Mouse (Mus musculus) liver, embryonic 14.5 days (tissue): ENCODE measurements around the gene Pabpn1. TPM values are rescaled to one million over a fixed set of nuclear protein-coding genes. Genes with fewer than 3 reads are reported as not detected.

Experiments
- ATAC-seq: fragments of 200-750 bp; cut with Nextera tagmentation; 2 replicates; pipeline ENCODE4 v1.8.0; 2017; ENCODE audit warnings: moderate number of reproducible peaks, mild to moderate bottlenecking, moderate library complexity; ENCODE audit not compliant: insufficient read depth
- DNase-seq, 3 experiments: peaks; one replicate each; pipeline ENCODE4 v3.0.0-alpha.2; 2012 to 2013; ENCODE audit warnings: low read depth in 3 of 3, low spot score in 3 of 3
- H3K27ac ChIP-seq: fragments of 300-500 bp; sonication (generic); 2 replicates; pipeline ENCODE4 v1.5.1; 2014; ENCODE audit warnings: moderate library complexity, mild to moderate bottlenecking, control low read depth, inconsistent platforms
- H3K27me3 ChIP-seq: fragments of 300-500 bp; sonication (generic); 2 replicates; pipeline ENCODE4 v1.6.1; 2014; ENCODE audit warnings: mild to moderate bottlenecking, low read length, moderate library complexity; ENCODE audit not compliant: control insufficient read depth, insufficient read depth
- H3K36me3 ChIP-seq: fragments of 300-500 bp; sonication (generic); replicated peaks from 2 replicates; pipeline ENCODE4 v1.6.1; 2014; ENCODE audit warnings: low read depth; ENCODE audit not compliant: control insufficient read depth, insufficient read depth
- H3K4me1 ChIP-seq, 2 experiments: fragments of 200-500 bp in 1 of 2; fragments of 300-500 bp in 1 of 2; sonication (generic) in 1 of 2; replicated peaks; 2 replicates each; pipeline ENCODE4 v1.6.1; 2012 to 2014; ENCODE audit warnings: antibody characterized with exemption in 1 of 2, inconsistent platforms in 1 of 2, low read length in 1 of 2; ENCODE audit not compliant: control insufficient read depth in 2 of 2, insufficient read depth in 2 of 2
- H3K4me2 ChIP-seq: fragments of 300-500 bp; sonication (generic); 2 replicates; pipeline ENCODE4 v1.6.1; 2014; ENCODE audit warnings: low read depth, mild to moderate bottlenecking, control low read depth, moderate library complexity
- H3K4me3 ChIP-seq, 2 experiments: fragments of 200-500 bp in 1 of 2; fragments of 300-500 bp in 1 of 2; sonication (generic) in 1 of 2; 2 replicates each; pipeline ENCODE4 v1.5.1; 2012 to 2014; ENCODE audit warnings: low read depth in 2 of 2, low read length in 2 of 2, mild to moderate bottlenecking in 2 of 2, control low read depth in 1 of 2, inconsistent platforms in 1 of 2, moderate library complexity in 1 of 2; ENCODE audit not compliant: insufficient read depth in 1 of 2
- H3K9ac ChIP-seq: fragments of 300-500 bp; sonication (generic); replicated peaks from 2 replicates; pipeline ENCODE4 v1.6.1; 2014; ENCODE audit warnings: mild to moderate bottlenecking, control low read depth, moderate library complexity
- H3K9me3 ChIP-seq: fragments of 300-500 bp; sonication (generic); 2 replicates; pipeline ENCODE4 v1.6.1; 2016; ENCODE audit warnings: low read length, mixed read lengths; ENCODE audit not compliant: control insufficient read depth
- CTCF ChIP-seq: IDR thresholded peaks from 2 replicates; pipeline ENCODE4 v1.5.1; 2016; ENCODE audit warnings: antibody characterized with exemption, low read depth, control low read depth
- EP300 ChIP-seq: IDR thresholded peaks from 2 replicates; pipeline ENCODE4 v1.6.1; 2016; ENCODE audit warnings: antibody characterized with exemption, low read depth
- WGBS: fragments of 180-500 bp; shearing (Covaris S2); extraction: QIAGEN DNeasy Blood & Tissue Kit; methylation state at CpG from one replicate; pipeline ENCODE4 v1.1.7; 2014; ENCODE audit not compliant: insufficient replicate concordance; 5-methylcytosine and 5-hydroxymethylcytosine counted together
- polyA plus RNA-seq, 2 experiments: library from polyadenylated mRNA; depleted of rRNA in 1 of 2; stranded (reverse) in 1 of 2; unstranded in 1 of 2; fragments of >200 nt; fragmentation: Nextera tagmentation in 1 of 2; extraction: Ambion mirVana in 1 of 2; gene quantifications; 2 replicates each; pipeline versions ENCODE4 v1.2.1 to v1.2.3; 2012 to 2014

Pabpn1 gene
- polyA plus RNA-seq, 2 experiments, result 47.1 to 110 TPM

DNA sequence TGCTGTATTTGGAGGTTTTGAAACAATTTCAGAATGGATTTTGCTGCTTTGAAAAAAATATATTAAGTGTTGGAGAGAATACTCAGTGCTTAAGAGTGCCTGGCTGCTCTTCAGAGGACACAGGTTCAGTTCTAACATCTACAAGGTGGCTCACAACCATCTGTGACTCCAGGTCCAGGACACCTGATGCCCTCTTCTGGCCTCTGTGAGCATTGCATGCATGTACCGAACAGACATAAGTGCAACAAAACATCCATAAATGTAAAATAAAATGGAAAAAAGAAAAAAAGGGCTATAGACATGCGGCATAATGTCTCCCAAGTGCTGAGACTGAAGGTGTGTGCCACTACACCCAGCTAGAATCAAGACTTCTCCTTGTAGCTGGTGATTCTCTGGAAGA lies 31.8 kb upstream of the Pabpn1 start:
- no peak for DNase-seq
- TF ChIP-seq EP300 (no peak), CTCF (peak; percentile 83)
- H3K27ac ChIP-seq, result no peak overlapping the region
- H3K4me3 ChIP-seq, result no peak overlapping the region
- ATAC-seq, result no peak
- H3K36me3 ChIP-seq, result no peaks in the 10 kb centered on the region
- no peak overlapping the region for H3K9ac ChIP-seq
- H3K4me2 ChIP-seq, result no peak overlapping the region
- 15% methylated on average over 2 of the region's 2 CpGs for WGBS
- H3K27me3 ChIP-seq, result no peaks in the 10 kb centered on the region
- H3K4me1 ChIP-seq, result no peaks in the 10 kb centered on the region
- no peaks in the 10 kb centered on the region for H3K9me3 ChIP-seq

DNA sequence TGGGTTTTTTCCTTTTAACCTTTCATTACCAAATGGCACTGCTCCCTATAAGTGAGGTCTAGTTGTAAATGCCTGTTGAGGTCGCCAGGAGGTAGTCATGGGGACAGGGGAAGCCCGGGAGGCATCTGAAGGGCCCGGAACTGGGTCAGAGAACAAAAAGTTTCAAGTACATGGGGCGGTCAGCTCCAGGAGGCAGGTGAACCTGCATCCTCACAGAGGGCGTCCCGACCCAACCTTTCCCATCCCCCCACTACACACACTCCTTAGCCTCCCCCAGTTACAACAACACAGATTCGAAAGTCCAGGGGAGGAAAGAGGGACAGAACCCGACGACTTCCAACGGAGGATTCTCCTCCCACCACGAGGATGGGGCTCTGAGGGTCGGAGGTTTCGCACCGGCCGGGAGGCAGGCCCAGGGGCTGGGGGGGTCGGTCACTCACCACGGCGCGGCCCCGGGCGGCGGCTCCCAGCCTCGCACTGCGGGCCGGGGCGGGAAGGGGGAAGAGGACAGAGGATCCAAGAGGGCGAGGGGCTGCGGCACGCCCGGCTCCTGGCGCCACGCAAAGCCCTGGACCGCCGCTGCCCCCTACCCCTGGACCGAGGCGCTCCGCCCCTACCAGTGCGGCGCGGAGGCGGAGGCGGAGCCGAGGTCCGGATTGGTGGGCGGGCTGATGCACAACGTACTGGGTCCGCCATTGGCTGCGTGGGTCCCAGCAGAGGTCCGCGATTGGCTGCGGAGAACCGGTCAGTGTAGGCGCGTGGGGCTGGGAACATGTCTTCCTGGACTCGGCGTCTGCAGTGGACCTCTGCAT lies 28.6 kb upstream of the Pabpn1 start:
- Histone ChIP-seq H3K4me3 (peak overlapping the region; percentile 85 to 93), H3K4me2 (peak overlapping the region; percentile 96), H3K36me3 (no peaks in the 10 kb centered on the region), H3K27me3 (no peaks in the 10 kb centered on the region), H3K9ac (peak overlapping the region; percentile 81), H3K9me3 (no peaks in the 10 kb centered on the region), H3K27ac (no peak overlapping the region), H3K4me1 (no peaks in the 10 kb centered on the region)
- DNase-seq (peak; percentile 72 to 76 (median 73)), ATAC-seq (peak; percentile 99)
- 1% methylated on average over 55 of the region's 56 CpGs for WGBS
- TF ChIP-seq EP300 (no peak), CTCF (peak; percentile 18; the same call in 1 of the 2 replicates)

GRCm38 (mm10) chr14:54864313-54865036 lies 27.8 kb upstream of the Pabpn1 start:
- H3K4me3 ChIP-seq, result peak overlapping the region; percentile 85 to 93
- DNase-seq, result no peak
- H3K36me3 ChIP-seq, result no peaks in the 10 kb centered on the region
- TF ChIP-seq CTCF (no peak), EP300 (no peak)
- peak; percentile 25 for ATAC-seq
- no peaks in the 10 kb centered on the region for H3K4me1 ChIP-seq
- 12% methylated on average over 21 of the region's 21 CpGs for WGBS
- no peaks in the 10 kb centered on the region for H3K27me3 ChIP-seq
- H3K4me2 ChIP-seq, result peak overlapping the region; percentile 96
- H3K27ac ChIP-seq, result no peak overlapping the region
- H3K9me3 ChIP-seq, result no peaks in the 10 kb centered on the region
- peak overlapping the region; percentile 81 for H3K9ac ChIP-seq

DNA sequence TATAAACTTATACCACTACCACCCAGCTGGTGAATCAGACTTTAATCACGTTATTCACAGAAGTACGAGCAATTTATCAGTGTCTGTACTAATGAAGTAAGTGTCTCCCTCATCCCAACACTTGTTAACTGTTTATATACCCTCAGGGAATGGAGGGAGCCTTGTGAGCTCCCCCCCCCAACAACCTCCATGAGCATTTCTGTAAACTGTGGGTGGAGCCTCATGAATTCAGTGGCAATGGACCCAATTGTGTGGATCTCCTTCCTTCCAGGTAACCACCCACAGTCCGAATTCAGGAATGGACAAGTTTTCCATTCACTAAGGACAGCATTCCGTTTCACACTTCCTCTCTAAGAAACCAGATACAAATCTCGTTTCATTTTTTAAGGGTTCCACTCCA lies 26.7 kb upstream of the Pabpn1 start:
- no peak overlapping the region for H3K4me3 ChIP-seq
- no peaks in the 10 kb centered on the region for H3K36me3 ChIP-seq
- H3K9me3 ChIP-seq, result no peaks in the 10 kb centered on the region
- DNase-seq, result no peak
- H3K4me1 ChIP-seq, result no peaks in the 10 kb centered on the region
- no peak overlapping the region for H3K4me2 ChIP-seq
- no peak overlapping the region for H3K9ac ChIP-seq
- TF ChIP-seq CTCF, result no peak
- no peak for TF ChIP-seq EP300
- ATAC-seq, result no peak
- H3K27me3 ChIP-seq, result no peaks in the 10 kb centered on the region
- H3K27ac ChIP-seq, result no peak overlapping the region
- 61% methylated on average over 5 of the region's 5 CpGs for WGBS

- DNase-seq (no peak), ATAC-seq (no peak)
- no peaks in the 10 kb centered on the region for H3K9me3 ChIP-seq
- H3K36me3 ChIP-seq, result no peaks in the 10 kb centered on the region
- no peak overlapping the region for H3K4me2 ChIP-seq
- 25% methylated on average over 3 of the region's 3 CpGs for WGBS
- H3K4me1 ChIP-seq, result no peaks in the 10 kb centered on the region
- no peaks in the 10 kb centered on the region for H3K27me3 ChIP-seq
- no peak overlapping the region for H3K27ac ChIP-seq
- no peak overlapping the region for H3K9ac ChIP-seq
- no peak overlapping the region for H3K4me3 ChIP-seq
- TF ChIP-seq CTCF, result no peak
- TF ChIP-seq EP300, result no peak
Measured at GRCm38 (mm10) chr14:54866268-54866667, 26.0 kb upstream of the Pabpn1 start.
